Mouse (Mus musculus) intestine, postnatal 0 days (tissue): ENCODE measurements around the gene Nat9. TPM values are rescaled to one million over a fixed set of nuclear protein-coding genes. Genes with fewer than 3 reads are reported as not detected.

Source experiments
- ATAC-seq: fragments of 200-750 bp; cut with Nextera tagmentation; 2 replicates; pipeline ENCODE4 v1.8.0; 2017; ENCODE audit warnings: mild to moderate bottlenecking, moderate TSS enrichment, moderate library complexity
- H3K27ac ChIP-seq: fragments of 300-500 bp; sonication (generic); 2 replicates; pipeline ENCODE4 v1.5.1; 2014; ENCODE audit warnings: mild to moderate bottlenecking, low read depth, low read length, moderate library complexity
- H3K27me3 ChIP-seq: fragments of 300-500 bp; sonication (generic); replicated peaks from 2 replicates; pipeline ENCODE4 v1.6.1; 2014; ENCODE audit warnings: low read length, mixed read lengths; ENCODE audit not compliant: control insufficient read depth, insufficient read depth
- H3K36me3 ChIP-seq: fragments of 300-500 bp; sonication (generic); 2 replicates; pipeline ENCODE4 v1.6.1; 2014; ENCODE audit warnings: mild to moderate bottlenecking, moderate library complexity; ENCODE audit not compliant: control insufficient read depth, insufficient read depth
- H3K4me1 ChIP-seq: fragments of 300-500 bp; sonication (generic); replicated peaks from 2 replicates; pipeline ENCODE4 v1.6.1; 2014; ENCODE audit warnings: antibody characterized with exemption, low read length, mixed read lengths; ENCODE audit not compliant: control insufficient read depth, insufficient read depth
- H3K4me2 ChIP-seq: fragments of 300-500 bp; sonication (generic); replicated peaks from 2 replicates; pipeline ENCODE4 v1.6.1; 2014; ENCODE audit warnings: low read depth, mild to moderate bottlenecking, moderate library complexity
- H3K4me3 ChIP-seq: fragments of 300-500 bp; sonication (generic); 2 replicates; pipeline ENCODE4 v1.5.1; 2014; ENCODE audit warnings: low read depth, low read length
- H3K9ac ChIP-seq: fragments of 300-500 bp; sonication (generic); 2 replicates; pipeline ENCODE4 v1.6.1; 2014; ENCODE audit warnings: mild to moderate bottlenecking, low read depth, low read length
- H3K9me3 ChIP-seq: fragments of 300-500 bp; sonication (generic); 2 replicates; pipeline ENCODE4 v1.6.1; 2016; ENCODE audit warnings: mixed run types; ENCODE audit not compliant: control insufficient read depth
- CTCF ChIP-seq: sonication (generic); IDR thresholded peaks from 2 replicates; pipeline ENCODE4 v1.5.1; 2016; ENCODE audit warnings: low read depth, mild to moderate bottlenecking, control low read depth, antibody characterized with exemption, moderate library complexity
- WGBS: fragments of 180-500 bp; shearing (Covaris S2); extraction: QIAGEN DNeasy Blood & Tissue Kit; methylation state at CpG from one replicate; pipeline ENCODE4 v1.1.7; 2014; 5-methylcytosine and 5-hydroxymethylcytosine counted together
- polyA plus RNA-seq: library from polyadenylated mRNA; unstranded; fragments of >200 nt; fragmentation: Nextera tagmentation; extraction: Ambion mirVana; gene quantifications from 2 replicates; pipeline ENCODE4 v1.2.1, GENCODE M21; 2015

Gene Nat9
- polyA plus RNA-seq, 1 experiment from 2014 or later, result 35.0 TPM

DNA sequence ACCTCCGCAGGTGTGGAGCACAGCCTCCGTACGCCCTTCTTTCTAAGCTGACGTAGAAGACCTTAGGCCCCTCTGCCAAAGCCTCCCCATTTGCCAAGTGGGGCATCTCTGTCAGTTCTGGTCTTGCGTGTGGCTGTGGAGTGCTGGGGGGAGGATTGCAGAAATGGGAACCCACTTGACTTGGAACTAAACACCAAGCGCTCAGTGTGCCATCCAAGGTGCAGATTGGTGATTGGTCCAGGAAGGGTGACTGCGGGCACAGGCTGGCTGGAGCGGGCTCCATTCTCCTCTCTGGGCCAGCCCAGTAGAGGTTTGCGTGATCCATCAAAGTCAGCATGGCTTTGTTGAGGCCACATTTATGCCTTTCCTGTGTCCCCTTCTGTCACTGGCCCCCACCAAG, 15.1 kb upstream of the Nat9 start:
- Histone ChIP-seq H3K9me3 (no peaks in the 10 kb centered on the region), H3K9ac (no peak overlapping the region), H3K4me1 (no peaks in the 10 kb centered on the region), H3K4me3 (no peak overlapping the region), H3K4me2 (no peak overlapping the region), H3K27me3 (no peaks in the 10 kb centered on the region), H3K36me3 (peaks cover 60% of the 10 kb centered on the region), H3K27ac (no peak overlapping the region)
- no peak for ATAC-seq
- TF ChIP-seq CTCF, result no peak
- 94% methylated on average over 9 of the region's 9 CpGs for WGBS

DNA sequence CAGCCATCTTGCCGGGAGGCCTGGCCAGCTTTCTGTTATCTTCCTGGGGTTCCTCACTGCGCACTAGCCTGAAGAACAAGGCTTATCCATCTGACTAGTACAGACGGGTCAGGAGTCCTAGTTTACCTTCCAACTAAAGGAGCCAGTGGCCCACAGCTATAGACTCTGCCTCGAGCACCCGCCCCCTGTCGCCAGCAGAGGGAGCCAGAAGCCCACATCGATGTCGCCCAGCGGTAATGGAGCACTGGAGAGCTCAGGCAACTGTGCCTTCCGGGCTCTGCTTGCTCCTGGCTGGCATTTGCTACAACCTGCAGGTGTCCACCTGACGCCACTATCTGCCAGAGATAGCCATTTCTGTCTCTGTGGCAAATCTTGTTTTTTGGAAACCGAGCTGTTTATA, 14.7 kb upstream of the Nat9 start:
- Histone ChIP-seq H3K4me2 (no peak overlapping the region), H3K4me1 (no peaks in the 10 kb centered on the region), H3K9me3 (no peaks in the 10 kb centered on the region), H3K9ac (no peak overlapping the region), H3K36me3 (peaks cover 59% of the 10 kb centered on the region), H3K27ac (no peak overlapping the region), H3K27me3 (no peaks in the 10 kb centered on the region), H3K4me3 (no peak overlapping the region)
- WGBS, result 16% methylated on average over 12 of the region's 12 CpGs
- peak; percentile 98 for TF ChIP-seq CTCF
- ATAC-seq, result peak; percentile 53; the same call in 1 of the 2 replicates

DNA sequence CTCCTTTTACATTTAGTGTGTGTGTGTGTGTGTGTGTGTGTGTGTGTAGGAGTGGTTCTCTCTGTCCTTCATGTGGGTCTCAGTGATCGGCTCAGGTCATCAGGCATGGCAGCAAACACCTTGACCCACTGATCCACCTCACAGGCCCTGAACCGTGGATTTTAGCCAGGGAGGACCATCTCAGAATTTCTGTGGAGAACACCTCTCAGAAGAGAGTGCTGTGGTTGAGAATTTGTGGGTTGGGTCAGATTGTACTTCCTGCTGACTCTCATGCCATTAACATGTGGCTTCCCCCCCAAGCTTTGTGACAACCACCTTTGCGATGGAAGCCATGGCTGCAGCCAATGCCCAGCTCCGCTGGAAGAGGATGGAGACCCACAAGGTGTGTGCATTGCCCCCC, 12.9 kb upstream of the Nat9 start:
- ATAC-seq, result no peak
- no peak overlapping the region for H3K9ac ChIP-seq
- 95% methylated on average over 4 of the region's 4 CpGs for WGBS
- TF ChIP-seq CTCF, result no peak
- H3K4me2 ChIP-seq, result no peak overlapping the region
- peaks cover 42% of the 10 kb centered on the region for H3K36me3 ChIP-seq
- H3K4me3 ChIP-seq, result no peak overlapping the region
- H3K27ac ChIP-seq, result no peak overlapping the region
- no peaks in the 10 kb centered on the region for H3K9me3 ChIP-seq
- H3K27me3 ChIP-seq, result no peaks in the 10 kb centered on the region
- no peaks in the 10 kb centered on the region for H3K4me1 ChIP-seq

DNA sequence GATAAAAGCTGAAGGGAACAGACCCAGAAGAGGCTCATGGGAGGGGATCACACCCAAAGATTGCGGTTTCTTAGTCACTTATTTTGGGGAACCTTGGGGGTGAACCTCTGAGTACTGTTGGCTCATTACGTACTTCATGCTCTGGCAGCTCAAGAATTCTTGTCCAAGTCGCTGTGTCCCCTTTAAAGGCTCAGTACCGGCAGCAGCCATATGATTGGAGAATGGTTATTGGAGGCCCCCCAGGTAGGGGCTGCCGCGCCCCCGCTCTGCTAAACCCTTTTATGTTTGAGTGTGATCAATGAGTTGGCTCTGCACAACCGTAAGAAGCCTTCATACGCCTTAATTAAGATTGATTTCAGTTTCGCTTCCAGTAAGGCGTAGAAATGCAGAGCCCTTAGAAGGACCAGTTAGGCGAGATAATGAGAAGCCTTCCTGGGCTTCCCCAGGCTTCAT, 11.3 kb upstream of the Nat9 start:
- Histone ChIP-seq H3K27ac (no peak overlapping the region), H3K4me3 (no peak overlapping the region), H3K27me3 (no peaks in the 10 kb centered on the region), H3K36me3 (peaks cover 29% of the 10 kb centered on the region; the same call in 1 of the 2 replicates), H3K9ac (no peak overlapping the region), H3K4me2 (no peak overlapping the region), H3K9me3 (no peaks in the 10 kb centered on the region), H3K4me1 (no peaks in the 10 kb centered on the region)
- 48% methylated on average over 12 of the region's 12 CpGs for WGBS
- TF ChIP-seq CTCF, result no peak
- ATAC-seq, result no peak

DNA sequence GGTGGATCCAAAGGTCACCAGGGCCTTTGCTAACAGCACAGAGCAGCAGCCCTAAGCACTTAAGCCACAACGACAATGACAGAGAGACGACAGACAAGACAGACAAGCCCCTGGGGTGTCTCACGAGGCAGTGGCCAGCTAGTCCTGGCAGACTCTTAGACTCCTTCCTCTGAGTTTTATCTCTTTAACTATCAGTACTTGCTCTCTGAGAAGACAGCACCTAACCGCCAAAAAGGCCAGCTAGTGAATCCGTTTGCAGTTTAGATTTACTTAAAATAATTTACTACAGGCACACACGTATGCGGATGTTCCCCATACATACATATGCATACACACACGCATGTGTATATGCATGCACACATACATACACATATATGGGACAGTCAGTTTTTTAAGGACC, 9.9 kb upstream of the Nat9 start:
- no peak overlapping the region for H3K4me3 ChIP-seq
- no peak for TF ChIP-seq CTCF
- H3K27me3 ChIP-seq, result no peaks in the 10 kb centered on the region
- no peaks in the 10 kb centered on the region for H3K4me1 ChIP-seq
- H3K9ac ChIP-seq, result no peak overlapping the region
- no peak overlapping the region for H3K4me2 ChIP-seq
- H3K9me3 ChIP-seq, result no peaks in the 10 kb centered on the region
- H3K27ac ChIP-seq, result no peak overlapping the region
- WGBS, result 73% methylated on average over 8 of the region's 8 CpGs
- H3K36me3 ChIP-seq, result peaks cover 29% of the 10 kb centered on the region; the same call in 1 of the 2 replicates
- ATAC-seq, result no peak

DNA sequence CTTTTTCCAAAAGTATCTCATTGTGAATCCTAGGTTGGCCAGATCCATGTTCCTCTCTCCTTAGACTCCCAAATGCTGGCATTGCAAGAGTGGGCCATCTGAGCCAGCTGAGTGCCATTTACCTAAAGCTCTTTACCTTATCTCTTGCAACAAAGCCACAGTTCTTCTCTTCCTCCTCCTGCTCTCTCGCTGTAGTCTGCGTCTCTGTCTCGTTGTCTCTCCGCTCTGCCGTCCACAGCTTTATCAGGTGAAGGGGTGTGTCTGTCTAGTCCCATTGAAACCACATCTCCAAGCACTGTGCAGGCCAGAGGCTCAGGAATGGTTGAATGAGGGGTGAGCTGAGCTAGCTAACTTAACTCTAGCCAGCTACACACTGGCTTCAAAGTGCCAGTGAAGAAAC, 8.3 kb upstream of the Nat9 start:
- no peaks in the 10 kb centered on the region for H3K9me3 ChIP-seq
- WGBS, result 48% methylated on average over 5 of the region's 5 CpGs
- no peak overlapping the region for H3K4me3 ChIP-seq
- H3K4me2 ChIP-seq, result no peak overlapping the region
- TF ChIP-seq CTCF, result no peak
- no peak for ATAC-seq
- 0 out of 2 replicates have a peak overlapping the region, but pooled peaks have one; percentile 7 for H3K9ac ChIP-seq
- H3K4me1 ChIP-seq, result no peaks in the 10 kb centered on the region
- no peak overlapping the region for H3K27ac ChIP-seq
- no peaks in the 10 kb centered on the region for H3K27me3 ChIP-seq
- H3K36me3 ChIP-seq, result peaks cover 18% of the 10 kb centered on the region; the same call in 1 of the 2 replicates

DNA sequence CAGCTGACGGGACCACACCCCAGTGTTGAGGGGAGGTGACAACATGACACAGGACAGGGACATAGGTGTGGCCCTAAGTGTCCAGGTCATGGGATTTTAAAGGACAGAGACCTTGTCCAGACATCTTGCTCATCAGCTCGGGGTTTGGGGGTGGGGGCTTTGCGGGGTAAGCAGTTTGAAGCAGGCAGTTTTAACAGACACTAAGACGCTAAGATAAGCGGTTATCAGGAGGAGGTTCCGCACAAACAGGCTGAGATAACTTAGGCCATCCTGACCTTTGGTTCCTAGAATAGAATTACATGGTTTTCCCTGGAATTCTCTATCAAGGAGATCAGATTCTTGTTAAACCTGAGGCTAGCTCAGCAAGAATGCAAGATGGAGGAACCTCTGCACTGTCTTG, 7.0 kb upstream of the Nat9 start:
- Histone ChIP-seq H3K27me3 (no peaks in the 10 kb centered on the region), H3K36me3 (peaks cover 8% of the 10 kb centered on the region; the same call in 1 of the 2 replicates), H3K4me3 (no peak overlapping the region), H3K4me1 (no peaks in the 10 kb centered on the region), H3K9me3 (no peaks in the 10 kb centered on the region), H3K27ac (no peak overlapping the region), H3K9ac (no peak overlapping the region), H3K4me2 (no peak overlapping the region)
- TF ChIP-seq CTCF, result no peak
- ATAC-seq, result no peak
- WGBS, result 55% methylated on average over 6 of the region's 6 CpGs
